Mouse (Mus musculus) E14TG2a.4 (cell line): ENCODE measurements around the gene Cnpy2.

Source experiments
- CTCF ChIP-seq: conservative IDR thresholded peaks from 2 replicates; pipeline ENCODE4 v1.5.1; 2014; ENCODE audit warnings: low read length
- NANOG ChIP-seq: IDR thresholded peaks from 2 replicates; pipeline ENCODE4 v1.6.1; 2014; ENCODE audit warnings: borderline replicate concordance, low read length, mixed read lengths
- POU5F1 ChIP-seq: IDR thresholded peaks from 2 replicates; pipeline ENCODE4 v1.6.1; 2014; ENCODE audit warnings: low read length, borderline replicate concordance

DNA sequence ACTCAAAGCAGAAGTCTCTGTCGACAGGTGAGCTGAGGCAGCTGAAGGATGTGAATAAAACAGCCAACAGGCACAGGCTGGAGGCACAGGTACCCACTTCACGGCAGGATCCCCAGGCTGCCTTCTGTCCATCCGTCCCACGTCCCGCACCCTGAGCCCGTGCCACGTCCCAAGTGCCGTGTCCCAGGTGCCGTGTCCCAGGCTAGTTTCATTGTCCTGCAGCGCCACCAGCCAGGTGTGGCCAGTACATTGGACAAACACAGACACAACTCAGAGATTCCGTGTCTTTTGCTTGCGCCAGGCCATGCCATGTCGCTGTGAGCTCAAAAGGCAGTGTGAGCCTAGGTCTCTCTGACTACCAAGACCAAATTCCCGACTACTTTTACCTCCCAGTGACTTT, 40.6 kb upstream of the Cnpy2 start:
- TF ChIP-seq NANOG (no peak), POU5F1 (no peak), CTCF (no peak)
